Mouse (Mus musculus) kidney, postnatal 25 days (tissue): ENCODE data around the gene BC053393.
"Not testable (repeated sequence)": the region's sequence is repeated elsewhere in the genome, so short reads cannot be mapped to it uniquely, and the experiment has no call there.

ENCODE experiments used
- DNase-seq, 2 experiments: peaks; one replicate each; pipeline ENCODE4 v3.0.0; 2021; ENCODE audit warnings: mixed read lengths in 2 of 2

BC053393 gene

DNA sequence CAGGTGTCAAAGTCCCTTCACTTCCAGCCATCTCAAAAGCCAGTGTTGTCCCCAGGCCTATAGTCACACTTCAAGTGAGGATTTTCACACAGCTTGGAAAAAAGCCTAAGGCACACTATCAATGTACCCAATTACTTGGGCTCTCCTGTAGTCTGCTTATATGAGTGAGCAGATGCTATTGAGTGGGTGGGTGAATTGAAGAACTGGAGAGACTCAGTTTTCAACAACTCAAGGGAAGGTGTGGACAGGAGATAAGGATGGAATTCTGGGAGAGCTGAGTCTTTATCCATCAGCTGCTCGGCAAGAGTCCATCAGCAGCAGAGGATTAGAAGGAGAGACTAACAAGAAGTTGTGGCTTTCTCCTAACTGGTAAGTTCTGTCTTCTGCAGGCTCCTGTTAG lies at the start of gene BC053393:
Gene BC053393, plus strand, starts transcription at position 210 of the 400 bp plus-strand sequence.
- DNase-seq: no peak

DNA sequence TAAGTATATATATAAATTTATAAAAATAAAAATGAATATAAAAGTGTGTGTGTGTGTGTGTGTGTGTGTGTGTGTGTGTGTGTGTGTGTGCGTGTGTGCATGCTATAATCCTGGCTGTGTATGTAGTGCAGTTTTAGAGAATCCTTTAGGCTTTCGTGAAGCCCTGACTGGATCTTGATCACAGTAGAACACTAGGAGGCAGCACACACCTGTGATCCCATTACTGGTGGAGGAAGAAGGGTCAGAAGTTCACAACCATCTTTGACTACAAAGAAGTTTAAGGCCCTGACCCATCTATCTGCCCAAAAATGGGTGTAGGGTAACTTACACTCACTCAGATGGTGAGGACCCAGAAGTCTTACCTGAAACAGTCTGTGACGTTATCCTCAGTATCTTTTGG lies 48.6 kb upstream of the BC053393 start:
- peak; percentile 36 to 40 for DNase-seq

DNA sequence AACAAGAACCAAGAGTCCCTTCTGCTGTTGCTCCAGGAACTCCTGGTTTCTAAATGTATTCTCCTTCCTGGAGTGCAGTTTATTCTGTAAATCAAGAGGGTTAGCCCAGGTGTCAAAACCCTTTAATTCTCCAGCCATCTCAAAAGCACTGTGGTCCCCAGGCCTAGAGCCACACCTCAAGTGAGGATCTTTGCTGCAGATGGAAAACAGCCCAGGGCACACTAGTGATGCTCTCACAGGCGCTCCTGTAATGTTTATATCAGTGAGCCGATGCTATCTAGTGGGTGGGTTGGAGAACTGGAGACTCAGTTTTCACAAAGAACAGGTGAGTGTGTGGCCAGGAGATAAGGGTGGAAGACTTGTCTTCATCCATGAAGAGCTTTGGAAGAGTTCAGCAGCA lies 47.4 kb upstream of the BC053393 start, which contains the start of gene Gm12169:
Gene Gm12169, plus strand, starts transcription at position 301 of the 400 bp plus-strand sequence.
- DNase-seq: no peak

DNA sequence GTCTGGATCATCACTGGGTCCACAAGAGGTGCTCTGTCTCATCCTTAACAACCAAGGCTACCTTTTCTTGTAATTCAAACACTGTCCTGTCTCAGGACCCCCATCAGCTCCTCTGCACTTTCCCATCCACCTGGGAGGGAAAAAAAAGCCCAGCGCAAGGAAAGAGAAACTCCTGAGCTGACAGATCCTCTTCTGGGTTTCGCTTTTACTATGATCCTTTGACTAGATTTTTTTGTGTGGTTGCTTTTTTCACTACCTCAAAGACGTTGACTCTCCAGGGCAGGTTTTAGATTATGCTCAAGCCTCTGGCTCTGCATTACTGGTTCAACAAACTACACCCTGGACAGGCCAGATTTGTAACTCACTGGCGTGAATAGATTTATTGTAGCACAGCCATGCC lies 41.2 kb upstream of the BC053393 start:
- DNase-seq: peak in 1 of 2 experiments; percentile 4

DNA sequence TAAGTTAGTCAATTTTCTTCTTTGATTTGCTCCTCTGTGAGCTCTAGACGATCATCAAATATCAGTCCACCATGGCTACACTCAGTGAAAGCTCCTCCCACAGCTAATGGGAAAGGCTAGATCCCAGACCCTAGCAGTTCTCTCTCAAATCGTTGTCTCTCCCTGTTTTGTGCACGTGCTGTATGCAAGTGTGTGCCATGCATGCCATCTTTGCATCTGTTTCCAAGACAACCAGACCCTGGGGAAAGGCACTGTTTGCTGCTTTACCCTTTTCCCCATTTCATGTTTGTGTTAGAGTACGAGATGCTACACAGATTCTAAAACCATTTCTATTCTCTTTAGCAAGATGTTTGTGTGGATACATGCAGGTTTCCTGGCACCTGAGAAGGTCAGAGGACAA lies 34.4 kb upstream of the BC053393 start:
- DNase-seq: no peak

DNA sequence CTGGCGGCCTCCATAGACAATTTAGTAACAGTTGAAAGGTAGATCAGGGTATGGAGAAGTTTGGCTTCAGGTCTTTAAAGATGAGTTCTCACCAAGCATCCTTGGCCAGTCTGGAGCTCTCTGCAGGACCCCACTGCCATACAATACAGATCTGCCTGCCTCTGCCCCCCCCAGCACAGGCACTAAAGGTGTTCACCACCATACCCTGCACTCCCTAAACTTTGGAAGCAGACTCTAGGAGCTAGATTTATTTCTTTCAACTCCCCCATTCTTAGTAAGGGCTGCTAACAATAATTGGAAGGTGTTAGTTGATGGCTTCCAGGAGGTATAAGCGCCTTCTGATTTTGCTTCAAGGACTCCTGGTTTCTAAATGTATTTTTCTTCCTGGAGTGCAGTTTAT lies 27.8 kb upstream of the BC053393 start:
- no peak for DNase-seq

DNA sequence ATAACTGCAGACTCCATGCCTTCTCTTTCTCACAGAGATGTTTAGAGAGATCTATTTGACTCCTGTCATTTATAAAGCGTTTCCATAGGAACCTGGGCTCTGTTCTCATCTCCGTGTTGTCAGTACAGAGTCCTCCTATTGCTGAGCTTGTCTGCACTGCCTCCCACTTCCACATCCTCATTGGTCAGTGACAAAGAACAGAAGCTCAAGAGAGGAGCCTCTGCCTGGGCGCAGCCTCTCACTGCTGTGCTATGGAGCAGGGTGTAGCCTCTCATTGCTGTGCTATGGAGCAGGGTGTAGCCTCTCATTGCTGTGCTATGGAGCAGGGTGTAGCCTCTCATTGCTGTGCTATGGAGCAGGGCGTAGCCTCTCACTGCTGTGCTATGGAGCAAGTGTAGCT lies 21.6 kb upstream of the BC053393 start:
- DNase-seq: no peak

DNA sequence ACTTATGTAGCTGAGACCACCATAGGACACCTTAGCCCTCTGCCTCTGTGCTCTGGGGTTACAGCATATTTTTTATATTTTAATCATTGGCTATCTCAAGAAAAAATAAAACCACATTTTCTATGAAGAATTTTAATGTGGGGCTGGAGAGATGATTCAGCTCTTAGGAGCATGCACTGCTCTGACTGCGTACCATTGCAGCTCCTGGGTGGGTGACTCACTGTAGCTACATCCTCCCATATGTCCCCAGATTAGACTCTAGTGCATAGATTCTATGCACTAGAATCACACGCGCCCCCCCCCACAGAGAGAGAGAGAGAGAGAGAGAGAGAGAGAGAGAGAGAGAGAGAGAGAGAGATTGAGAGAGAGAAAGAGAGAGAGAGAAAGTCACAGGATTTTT lies 18.6 kb upstream of the BC053393 start:
- DNase-seq: no peak

DNA sequence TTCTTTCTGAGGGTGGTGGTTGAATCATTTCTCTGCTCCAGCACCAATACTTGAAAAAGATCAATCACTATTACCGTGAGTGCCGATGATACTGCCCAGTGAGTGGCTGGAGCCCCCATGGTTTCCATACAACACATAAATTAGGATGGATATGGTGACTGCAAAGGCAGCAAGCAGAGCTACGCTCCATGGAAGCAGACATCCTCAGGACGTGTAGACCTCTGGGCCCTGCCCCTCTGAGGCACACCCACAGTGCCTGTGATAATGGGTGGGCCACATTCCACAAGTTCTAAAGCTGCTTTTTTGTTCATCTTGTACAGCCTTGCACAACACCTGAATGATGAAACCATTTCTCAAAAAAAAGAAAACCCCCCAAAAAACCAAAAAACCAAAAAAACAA lies 10.2 kb upstream of the BC053393 start:
- no peak for DNase-seq

DNA sequence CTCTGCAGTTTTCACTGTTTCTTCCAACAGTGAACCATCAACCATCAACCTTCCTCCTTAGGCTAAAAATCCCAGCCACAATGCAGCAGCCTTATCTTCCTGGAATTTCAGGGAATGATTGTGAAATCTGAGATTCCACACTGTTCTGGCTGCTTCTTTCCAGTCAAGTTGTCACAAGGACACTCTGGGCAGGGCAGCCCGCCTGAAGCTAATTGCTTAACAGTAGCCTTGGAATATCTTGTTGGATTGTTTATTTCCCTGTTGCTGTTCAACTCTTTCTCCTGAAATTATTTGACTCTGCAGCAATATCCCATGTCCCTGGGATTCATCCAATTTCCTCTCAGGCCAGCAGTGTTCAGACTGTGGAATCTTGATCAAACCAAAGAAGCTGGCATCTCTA lies 6.7 kb upstream of the BC053393 start:
- DNase-seq: no peak

DNA sequence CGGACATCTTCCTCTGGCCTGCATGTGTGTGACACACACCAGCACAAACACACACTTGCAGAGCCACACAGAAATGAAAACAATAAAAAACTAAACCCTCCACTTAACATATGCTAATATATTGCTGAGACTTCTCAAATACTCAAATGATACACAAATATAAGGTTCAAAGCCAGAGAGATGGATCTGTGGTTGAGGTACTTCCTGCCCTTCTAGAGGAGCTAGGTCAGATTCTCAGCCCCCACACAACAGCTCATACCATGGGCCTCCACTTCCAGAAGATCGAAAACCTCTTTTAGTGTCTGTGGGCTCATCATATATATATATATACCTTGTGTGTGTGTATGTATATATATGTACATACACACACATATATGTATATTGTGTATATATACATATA lies 5.4 kb upstream of the BC053393 start:
- no peak for DNase-seq

DNA sequence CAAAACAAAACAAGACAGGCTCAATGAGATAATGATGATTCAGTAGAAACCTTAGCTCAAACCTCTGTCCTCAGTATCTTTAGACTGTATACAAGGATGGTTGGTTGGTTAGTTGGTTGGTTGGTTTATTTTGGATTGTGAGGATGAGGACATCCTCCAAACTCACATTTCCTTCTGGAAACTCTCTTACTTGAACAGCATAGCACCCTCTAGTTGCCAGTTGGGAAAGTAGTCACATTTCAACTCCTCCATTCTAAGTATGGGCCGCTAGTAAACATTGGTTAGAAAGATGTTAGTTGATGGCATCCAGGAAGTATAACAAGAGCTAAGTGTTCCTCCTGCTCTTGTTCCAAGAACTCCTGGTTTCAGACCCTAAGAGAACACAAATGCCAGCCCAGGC lies 2.2 kb upstream of the BC053393 start:
- no peak for DNase-seq

DNA sequence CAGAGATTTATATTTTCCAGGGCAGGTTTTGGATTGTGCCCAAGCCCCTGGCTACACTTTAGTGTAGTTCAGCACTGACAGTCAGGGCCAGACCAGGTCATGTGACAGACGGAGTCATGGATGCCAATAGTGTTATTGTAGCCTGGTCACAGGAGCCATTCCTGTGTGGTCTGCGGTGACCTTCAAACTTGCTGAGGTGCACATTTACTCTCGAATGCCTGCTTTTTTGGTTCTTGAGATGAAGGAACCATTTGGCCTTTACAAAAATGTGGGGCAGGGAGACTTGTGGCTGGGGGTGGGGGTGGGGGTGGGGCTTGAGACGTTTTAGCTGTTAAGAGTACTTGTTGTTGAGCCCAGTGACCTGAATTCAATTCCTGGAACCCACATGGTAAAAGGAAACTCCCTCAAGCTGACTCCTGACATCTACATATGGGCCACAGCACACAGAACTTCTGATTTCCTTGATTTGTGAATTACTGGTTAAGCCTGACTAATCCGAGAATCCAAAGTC lies 7.5 kb downstream of the BC053393 start:
- peak; percentile 77 to 78 for DNase-seq

DNA sequence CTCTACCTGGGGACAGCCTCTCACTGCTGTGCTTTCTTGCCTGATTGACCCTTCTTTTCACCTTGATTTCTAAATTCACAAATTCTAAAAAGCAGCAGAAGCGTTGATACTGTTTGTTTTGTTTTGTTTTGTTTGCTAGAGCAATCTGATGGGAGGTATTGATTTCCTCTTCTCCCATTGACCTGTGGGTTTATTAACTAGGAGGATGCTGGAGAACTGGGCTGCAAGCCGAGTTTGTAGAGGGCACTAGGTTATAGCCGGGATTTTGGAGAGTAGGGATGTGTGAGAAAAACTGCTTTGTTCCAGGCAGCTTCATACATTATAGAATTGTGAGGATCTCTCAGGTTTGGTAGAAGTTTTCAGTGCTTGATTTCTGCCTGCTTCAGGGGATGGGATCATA lies 9.1 kb downstream of the BC053393 start:
- DNase-seq: no peak

DNA sequence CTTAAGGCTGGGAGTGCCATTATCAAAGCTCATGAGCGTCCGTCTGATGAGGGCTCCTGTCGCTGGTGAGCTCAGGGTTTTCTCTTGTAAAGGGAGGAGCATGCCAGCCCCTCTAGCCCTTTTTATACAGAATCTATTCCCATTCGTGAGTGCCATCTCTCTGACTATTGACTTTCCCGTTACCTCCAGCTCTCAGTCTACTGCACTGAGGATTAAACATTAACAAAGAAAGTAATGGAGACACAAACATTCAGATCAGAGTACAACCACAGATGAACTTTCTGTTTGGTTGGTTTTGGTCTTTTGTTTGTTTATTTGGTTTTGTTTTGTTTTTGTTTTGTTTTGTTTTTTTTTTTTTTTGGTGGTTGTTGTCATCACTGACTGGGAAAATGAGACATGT lies 11.4 kb downstream of the BC053393 start:
- DNase-seq: no peak

DNA sequence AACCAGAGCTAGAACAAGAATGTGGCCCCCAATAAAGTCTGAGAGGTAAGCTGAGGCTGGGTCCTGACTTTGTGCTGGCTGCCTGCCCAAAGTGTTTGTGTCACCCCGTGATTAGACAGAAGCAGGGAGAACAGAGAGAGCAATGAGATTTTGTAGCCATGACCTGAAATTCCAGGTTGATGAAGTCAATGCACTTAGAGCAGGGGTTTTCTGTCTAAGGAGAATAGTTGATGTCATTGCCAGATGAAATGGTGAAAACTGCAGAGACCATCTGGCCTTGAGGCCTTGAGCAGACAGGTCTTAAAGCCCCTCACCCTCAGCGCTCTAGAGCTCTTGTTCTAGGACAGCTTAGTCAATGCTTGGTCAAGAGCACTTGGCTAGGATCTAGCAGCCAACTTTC lies 21.1 kb downstream of the BC053393 start:
- DNase-seq: no peak

DNA sequence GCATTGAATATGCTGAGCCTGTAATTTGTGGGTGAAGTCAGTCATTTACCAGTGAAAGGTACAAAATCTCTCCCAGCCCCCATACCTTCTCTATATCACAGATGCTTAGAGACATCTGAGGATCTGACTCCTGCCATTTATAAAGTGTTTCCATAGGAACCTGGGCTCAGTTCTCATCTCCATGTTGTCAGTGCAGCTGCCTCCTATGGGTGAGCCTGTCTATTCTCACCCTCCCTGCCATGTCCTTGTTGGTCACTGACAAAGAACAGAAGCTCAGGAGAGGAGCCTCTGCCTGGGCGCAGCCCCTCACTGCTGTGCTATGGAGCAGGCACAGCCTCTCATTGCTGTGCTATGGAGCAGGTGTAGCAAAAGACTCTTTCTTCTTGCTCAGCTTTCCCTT lies 48.6 kb downstream of the BC053393 start:
- no peak for DNase-seq

DNA sequence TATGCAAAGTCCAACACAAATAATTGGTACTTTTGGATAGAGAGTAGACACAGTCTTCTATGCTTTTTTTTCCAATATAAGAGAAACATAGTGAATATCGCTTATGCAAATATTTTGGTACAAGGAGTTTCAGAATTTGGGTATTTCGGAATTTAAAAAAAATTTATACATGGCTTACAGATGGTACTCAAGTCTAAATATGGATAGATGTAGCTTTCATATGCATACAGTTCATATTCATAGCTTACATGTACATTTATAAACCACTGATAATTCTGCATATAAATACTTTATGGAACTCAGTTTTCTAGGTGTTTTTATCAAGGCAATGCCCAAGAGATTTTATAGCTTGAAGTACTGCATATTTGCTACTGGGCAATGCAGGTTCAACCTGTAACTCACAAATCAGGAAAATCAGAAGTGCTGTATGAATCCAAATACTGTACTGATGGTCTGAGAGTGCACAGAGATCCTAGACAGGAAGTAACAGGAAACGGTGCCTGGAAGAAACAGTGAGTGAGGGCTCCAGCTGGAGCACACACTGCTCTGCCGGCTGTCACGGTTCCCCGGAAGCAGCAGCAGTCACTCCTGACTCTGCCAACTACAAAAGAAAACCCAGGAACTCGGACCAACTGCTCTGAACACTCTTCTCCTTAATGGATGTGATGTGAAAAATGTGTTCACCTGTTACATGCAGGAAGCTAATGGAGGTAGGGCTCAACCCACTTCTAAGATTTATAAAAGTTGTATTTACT lies 49.3 kb downstream of the BC053393 start:
- DNase-seq: no peak

DNA sequence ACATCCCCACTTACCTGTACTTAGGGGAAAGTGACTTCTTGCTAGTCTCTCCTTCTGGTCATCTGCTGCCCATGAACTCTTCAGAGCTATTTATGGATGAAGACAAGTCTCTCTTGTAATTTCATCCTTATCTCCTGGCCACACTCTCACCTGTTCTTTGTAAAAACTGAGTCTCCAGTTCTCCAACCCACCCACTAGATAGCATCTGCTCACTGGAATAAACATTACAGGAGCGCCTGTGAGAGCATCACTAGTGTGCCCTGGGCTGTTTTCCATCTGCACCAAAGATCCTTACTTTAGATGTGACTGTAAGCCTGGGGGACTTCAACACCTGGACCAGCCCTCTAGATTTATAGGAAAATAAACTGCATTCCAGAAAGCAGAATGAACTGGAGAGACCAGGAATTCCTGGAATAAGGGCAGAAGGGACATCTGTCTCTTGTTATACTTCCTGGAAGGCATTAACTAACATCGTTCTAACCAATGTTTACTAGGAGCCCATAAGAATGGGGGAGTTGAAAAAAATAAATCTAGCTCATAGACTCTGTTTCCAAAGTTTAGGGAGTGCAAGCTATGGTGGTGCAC lies 58.0 kb downstream of the BC053393 start, which contains the start of gene Dppa1:
Gene Dppa1, minus strand, starts transcription at position 51 of the 585 bp plus-strand sequence.
- DNase-seq: no peak

DNA sequence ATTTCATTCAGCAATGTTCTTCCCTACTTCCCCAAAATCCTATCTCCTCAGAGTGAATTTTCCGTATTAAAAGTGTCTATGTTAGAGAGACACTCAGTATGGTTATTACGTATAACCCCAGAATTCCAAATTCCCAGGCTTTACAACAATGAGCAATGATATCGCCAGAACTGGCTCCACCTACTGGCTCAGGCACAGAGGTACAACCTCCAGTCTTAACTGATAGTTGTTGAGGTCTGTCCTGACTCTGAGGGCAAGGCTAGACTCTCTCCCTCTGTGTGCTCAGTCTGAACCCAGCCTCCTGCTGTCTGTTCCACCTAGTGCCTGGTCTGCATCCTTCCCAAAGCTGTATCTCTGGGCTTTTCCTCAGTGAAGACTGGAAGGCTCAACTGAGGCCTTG lies 60.3 kb downstream of the BC053393 start:
- DNase-seq: peak; percentile 52 to 55

DNA sequence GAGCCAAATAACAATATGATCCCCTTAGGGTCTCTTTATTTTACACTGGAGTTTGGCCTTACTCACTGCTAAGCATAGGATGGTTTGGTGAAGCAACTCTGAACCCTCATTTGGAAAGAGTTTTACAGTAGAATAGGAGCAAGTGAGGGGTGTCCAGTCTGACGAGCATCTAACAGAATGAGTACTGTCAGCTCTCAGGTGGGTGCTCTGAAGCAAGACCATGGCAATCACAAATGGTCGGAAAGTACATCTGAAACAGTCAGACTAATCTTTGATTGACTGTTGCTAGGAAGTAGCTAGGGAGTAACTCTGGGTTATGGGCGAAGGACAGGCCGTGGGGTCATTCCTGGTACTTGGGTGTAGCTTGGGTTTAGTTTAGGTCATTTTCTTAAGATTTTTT lies 64.2 kb downstream of the BC053393 start:
- not testable (repeated sequence) for DNase-seq

DNA sequence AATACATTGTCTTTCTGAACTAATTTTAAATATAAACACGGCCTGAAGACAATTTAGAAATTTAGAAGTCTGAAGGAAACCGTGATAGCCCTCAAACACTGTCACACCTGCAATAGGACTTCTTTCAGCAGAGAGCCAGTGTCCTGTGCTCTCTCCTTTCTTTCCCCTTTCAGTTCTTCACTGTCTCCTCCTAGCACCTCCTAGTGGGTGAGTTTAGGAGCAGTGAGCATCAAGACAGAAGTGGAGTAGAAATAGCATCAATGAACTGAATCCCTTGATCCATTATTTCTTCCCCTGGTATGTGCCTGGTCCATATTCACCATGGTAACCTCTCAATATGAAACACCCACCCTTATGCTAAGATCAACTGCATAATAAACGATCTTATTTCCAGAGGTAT lies 65.2 kb downstream of the BC053393 start:
- DNase-seq: no peak
